9 mouse cellular contexts compared by ENCODE assay signal in genomic region chr5:73012884-73013610, GRCm38 (mm10). TPM values are rescaled to one million over a fixed set of nuclear protein-coding genes. Genes with fewer than 3 reads are reported as not detected.
A peak's percentile ranks its signal among the peaks of the same experiment; 100 is the strongest.
DNase-seq lines count a peak whose midpoint lies in the region; ATAC-seq lines count a peak whose summit lies in the region.
"Not testable (repeated sequence)": the region's sequence is repeated elsewhere in the genome, so short reads cannot be mapped to it uniquely, and the experiment has no call there.
"Had no signal": no experiment of that assay in that cellular context is flagged by ENCODE, and none has a peak within 500 bp of the region (broad histone marks: within the 10 kb centered on the region; RNA-seq: fewer than 3 reads in every experiment).

No protein-coding gene starts in this region.

- peaks cover 11% of the 10 kb centered on the region for H3K4me1 ChIP-seq in forebrain, embryonic 10.5 days
- H3K4me1 ChIP-seq in heart, embryonic 10.5 days; hindbrain, embryonic 13.5 days (replicated peaks); kidney, embryonic 16.5 days (ENCODE audit: insufficient read depth, low read length); liver, embryonic 15.5 days (replicated peaks); midbrain, embryonic 13.5 days (replicated peaks): not testable (repeated sequence)

- peak overlapping the region; percentile 68 for H3K4me2 ChIP-seq in hindbrain, embryonic 13.5 days
- peak overlapping the region; percentile 71 for H3K4me2 ChIP-seq in kidney, embryonic 16.5 days (replicated peaks; ENCODE audit: low read depth, low read length)
- peak overlapping the region; percentile 54; the same call in 1 of the 2 replicates for H3K4me2 ChIP-seq in liver, embryonic 15.5 days
- peak overlapping the region; percentile 68 for H3K4me2 ChIP-seq in midbrain, embryonic 13.5 days (replicated peaks)

- peak; percentile 70 for ATAC-seq in hindbrain, embryonic 13.5 days (ENCODE audit: low FRiP score)
- peak; percentile 47; the same call in 1 of the 2 replicates for ATAC-seq in kidney, embryonic 16.5 days (ENCODE audit: low FRiP score, low TSS enrichment)
- not testable (repeated sequence) for ATAC-seq in liver, embryonic 15.5 days (ENCODE audit: insufficient read depth)
- ATAC-seq in midbrain, embryonic 13.5 days = peak; percentile 76

- H3K9ac ChIP-seq in hindbrain, embryonic 13.5 days; kidney, embryonic 16.5 days (replicated peaks; ENCODE audit: low read length); liver, embryonic 15.5 days; midbrain, embryonic 13.5 days (replicated peaks): not testable (repeated sequence)

- H3K27me3 ChIP-seq in forebrain, embryonic 10.5 days (ENCODE audit: poor library complexity, severe bottlenecking) = peaks cover 72% of the 10 kb centered on the region
- H3K27me3 ChIP-seq in heart, embryonic 10.5 days (ENCODE audit: insufficient read depth, poor library complexity, severe bottlenecking) = peaks cover 58% of the 10 kb centered on the region
- H3K27me3 ChIP-seq in hindbrain, embryonic 13.5 days = peaks cover 39% of the 10 kb centered on the region
- peaks cover 29% of the 10 kb centered on the region for H3K27me3 ChIP-seq in kidney, embryonic 16.5 days (ENCODE audit: insufficient read depth, low read length)
- H3K27me3 ChIP-seq in liver, embryonic 15.5 days = peaks cover 73% of the 10 kb centered on the region
- H3K27me3 ChIP-seq in midbrain, embryonic 13.5 days = peaks cover 17% of the 10 kb centered on the region

- H3K4me3 ChIP-seq in forebrain, embryonic 10.5 days = peak overlapping the region; percentile 50
- H3K4me3 ChIP-seq in heart, embryonic 10.5 days = peak overlapping the region; percentile 60
- peak overlapping the region; percentile 42 for H3K4me3 ChIP-seq in hindbrain, embryonic 13.5 days
- peak overlapping the region; percentile 48 for H3K4me3 ChIP-seq in kidney, embryonic 16.5 days (ENCODE audit: low read length)
- not testable (repeated sequence) for H3K4me3 ChIP-seq in liver, embryonic 15.5 days (replicated peaks)
- H3K4me3 ChIP-seq in midbrain, embryonic 13.5 days (replicated peaks) = peak overlapping the region; percentile 42

- peak; percentile 24 for DNase-seq in ZHBTc4 (ENCODE audit: low read depth, low spot score)
- DNase-seq in forebrain, embryonic 10.5 days (ENCODE audit: extremely low spot score, low spot score) = not testable (repeated sequence)
- DNase-seq in heart, embryonic 10.5 days (ENCODE audit: low spot score) = peak; percentile 51
- DNase-seq in retina, postnatal 1 day = peak; percentile 36

- H3K36me3 ChIP-seq in forebrain, embryonic 10.5 days (replicated peaks); heart, embryonic 10.5 days; hindbrain, embryonic 13.5 days; kidney, embryonic 16.5 days (ENCODE audit: insufficient read depth, low read length); liver, embryonic 15.5 days (replicated peaks); midbrain, embryonic 13.5 days: not testable (repeated sequence)

- WGBS in forebrain, embryonic 10.5 days = 24% methylated on average over 24 of the region's 27 CpGs
- 18% methylated on average over 25 of the region's 27 CpGs for WGBS in heart, embryonic 10.5 days
- WGBS in hindbrain, embryonic 13.5 days = 19% methylated on average over 25 of the region's 27 CpGs
- 27% methylated on average over 22 of the region's 27 CpGs for WGBS in kidney, embryonic 16.5 days
- 14% methylated on average over 27 of the region's 27 CpGs for WGBS in liver, embryonic 15.5 days (ENCODE audit: insufficient replicate concordance)
- 22% methylated on average over 27 of the region's 27 CpGs for WGBS in midbrain, embryonic 13.5 days

- not testable (repeated sequence) for H3K9me3 ChIP-seq in forebrain, embryonic 10.5 days; heart, embryonic 10.5 days; hindbrain, embryonic 13.5 days; kidney, embryonic 16.5 days (ENCODE audit: low read length); liver, embryonic 15.5 days (replicated peaks); midbrain, embryonic 13.5 days

- H3K27ac ChIP-seq in forebrain, embryonic 10.5 days; heart, embryonic 10.5 days; hindbrain, embryonic 13.5 days; kidney, embryonic 16.5 days (ENCODE audit: low read length); liver, embryonic 15.5 days (replicated peaks); midbrain, embryonic 13.5 days: not testable (repeated sequence)

RNA-seq across cellular contexts. Expression of gene Slc10a4, which starts 6.4 kb away (rescaled TPM):
- polyA plus RNA-seq in forebrain, embryonic 10.5 days (2016; fragmentation: Nextera tagmentation; extraction: Ambion mirVana) = 2.2 and 2.4 TPM in 2 replicates
- polyA plus RNA-seq in heart, embryonic 10.5 days (2016; fragmentation: Nextera tagmentation; extraction: Ambion mirVana) = 0.14 and 0.30 TPM in 2 replicates
- polyA plus RNA-seq in hindbrain, embryonic 13.5 days (2015; fragmentation: Nextera tagmentation; extraction: Ambion mirVana) = 30.4 and 36.1 TPM in 2 replicates
- 1.2 and 1.8 TPM in 2 replicates for polyA plus RNA-seq in kidney, embryonic 16.5 days (2015; fragmentation: Nextera tagmentation; extraction: Ambion mirVana)
- 0.06 and 0.08 TPM in 2 replicates for polyA plus RNA-seq in liver, embryonic 15.5 days (2015; fragmentation: Nextera tagmentation; extraction: Ambion mirVana)
- polyA plus RNA-seq in midbrain, embryonic 13.5 days (2015; fragmentation: Nextera tagmentation; extraction: Ambion mirVana) = 19.4 and 28.6 TPM in 2 replicates
- polyA plus RNA-seq: G1E had no signal

RNA-seq across cellular contexts. Expression of gene Gm10135, which starts 38.5 kb away (rescaled TPM):
- polyA plus RNA-seq in forebrain, embryonic 10.5 days (2016; fragmentation: Nextera tagmentation; extraction: Ambion mirVana) = not detected in 2 replicates
- not detected in 2 replicates for polyA plus RNA-seq in heart, embryonic 10.5 days (2016; fragmentation: Nextera tagmentation; extraction: Ambion mirVana)
- not detected in 2 replicates for polyA plus RNA-seq in hindbrain, embryonic 13.5 days (2015; fragmentation: Nextera tagmentation; extraction: Ambion mirVana)
- not detected in 2 replicates for polyA plus RNA-seq in kidney, embryonic 16.5 days (2015; fragmentation: Nextera tagmentation; extraction: Ambion mirVana)
- polyA plus RNA-seq in liver, embryonic 15.5 days (2015; fragmentation: Nextera tagmentation; extraction: Ambion mirVana) = not detected in 2 replicates
- polyA plus RNA-seq in midbrain, embryonic 13.5 days (2015; fragmentation: Nextera tagmentation; extraction: Ambion mirVana) = not detected in 2 replicates
- polyA plus RNA-seq: G1E had no signal
